Mouse (Mus musculus): ENCODE results near the gene Glis3.

Gene Glis3

GRCm38 (mm10) chr19:28381441-28381840 is 298.4 kb downstream of the Glis3 start:
- in situ Hi-C loops (cut with MboI; ENCODE audit: low pct_unique_long_range_greater_than_20kb in 1 of 2, low sequenced_read_pairs in 2 of 2, unreplicated experiment in 1 of 2) = no loop called here

- in situ Hi-C loops (cut with MboI; ENCODE audit: low pct_unique_long_range_greater_than_20kb in 1 of 2, low sequenced_read_pairs in 2 of 2, unreplicated experiment in 1 of 2) = no loop called here
Measured at GRCm38 (mm10) chr19:28380691-28381262, 299.1 kb downstream of the Glis3 start.

- in situ Hi-C loops (cut with MboI; ENCODE audit: low pct_unique_long_range_greater_than_20kb in 1 of 2, low sequenced_read_pairs in 2 of 2, unreplicated experiment in 1 of 2) = no loop called here
Measured at GRCm38 (mm10) chr19:28377788-28378295, 302.0 kb downstream of the Glis3 start.

GRCm38 (mm10) chr19:28376401-28376800 is 303.5 kb downstream of the Glis3 start:
- in situ Hi-C loops (cut with MboI; ENCODE audit: low pct_unique_long_range_greater_than_20kb in 1 of 2, low sequenced_read_pairs in 2 of 2, unreplicated experiment in 1 of 2) = no loop called here

- in situ Hi-C loops (cut with MboI; ENCODE audit: low pct_unique_long_range_greater_than_20kb in 1 of 2, low sequenced_read_pairs in 2 of 2, unreplicated experiment in 1 of 2) = no loop called here
Measured at GRCm38 (mm10) chr19:28375746-28376145, 304.1 kb downstream of the Glis3 start.

GRCm38 (mm10) chr19:28374524-28374923 is 305.4 kb downstream of the Glis3 start:
- in situ Hi-C loops (cut with MboI; ENCODE audit: low pct_unique_long_range_greater_than_20kb in 1 of 2, low sequenced_read_pairs in 2 of 2, unreplicated experiment in 1 of 2) = no loop called here

GRCm38 (mm10) chr19:28368215-28368614 is 311.7 kb downstream of the Glis3 start:
- in situ Hi-C loops (cut with MboI; ENCODE audit: low pct_unique_long_range_greater_than_20kb in 1 of 2, low sequenced_read_pairs in 2 of 2, unreplicated experiment in 1 of 2) = loop anchor here (10.0 kb wide), 2 partner anchors 193 to 203 kb away; no protein-coding TSS in a partner anchor

GRCm38 (mm10) chr19:28367274-28367673 is 312.6 kb downstream of the Glis3 start:
- in situ Hi-C loops (cut with MboI; ENCODE audit: low pct_unique_long_range_greater_than_20kb in 1 of 2, low sequenced_read_pairs in 2 of 2, unreplicated experiment in 1 of 2) = loop anchor here (10.0 kb wide), 2 partner anchors 192 to 202 kb away; no protein-coding TSS in a partner anchor

GRCm38 (mm10) chr19:28366766-28367165 is 313.1 kb downstream of the Glis3 start:
- in situ Hi-C loops (cut with MboI; ENCODE audit: low pct_unique_long_range_greater_than_20kb in 1 of 2, low sequenced_read_pairs in 2 of 2, unreplicated experiment in 1 of 2) = loop anchor here (10.0 kb wide), 2 partner anchors 192 to 202 kb away; no protein-coding TSS in a partner anchor

GRCm38 (mm10) chr19:28365897-28366296 is 314.0 kb downstream of the Glis3 start:
- in situ Hi-C loops (cut with MboI; ENCODE audit: low pct_unique_long_range_greater_than_20kb in 1 of 2, low sequenced_read_pairs in 2 of 2, unreplicated experiment in 1 of 2) = loop anchor here (10.0 kb wide), 2 partner anchors 191 to 201 kb away; no protein-coding TSS in a partner anchor

GRCm38 (mm10) chr19:28360884-28361283 is 319.0 kb downstream of the Glis3 start:
- in situ Hi-C loops (cut with MboI; ENCODE audit: low pct_unique_long_range_greater_than_20kb in 1 of 2, low sequenced_read_pairs in 2 of 2, unreplicated experiment in 1 of 2) = loop anchor here (10.0 kb wide), 2 partner anchors 186 to 196 kb away; no protein-coding TSS in a partner anchor

- in situ Hi-C loops (cut with MboI; ENCODE audit: low pct_unique_long_range_greater_than_20kb in 1 of 2, low sequenced_read_pairs in 2 of 2, unreplicated experiment in 1 of 2) = no loop called here
Measured at GRCm38 (mm10) chr19:28357595-28357994, 322.3 kb downstream of the Glis3 start.

- in situ Hi-C loops (cut with MboI; ENCODE audit: low pct_unique_long_range_greater_than_20kb in 1 of 2, low sequenced_read_pairs in 2 of 2, unreplicated experiment in 1 of 2) = no loop called here
Measured at GRCm38 (mm10) chr19:28351068-28352066, 328.5 kb downstream of the Glis3 start.

- in situ Hi-C loops (cut with MboI; ENCODE audit: low pct_unique_long_range_greater_than_20kb in 1 of 2, low sequenced_read_pairs in 2 of 2, unreplicated experiment in 1 of 2) = no loop called here
Measured at GRCm38 (mm10) chr19:28347080-28347825, 332.6 kb downstream of the Glis3 start.

- in situ Hi-C loops (cut with MboI; ENCODE audit: low pct_unique_long_range_greater_than_20kb in 1 of 2, low sequenced_read_pairs in 2 of 2, unreplicated experiment in 1 of 2) = no loop called here
Measured at GRCm38 (mm10) chr19:28343640-28344039, 336.2 kb downstream of the Glis3 start.

GRCm38 (mm10) chr19:28337574-28337973 is 342.3 kb downstream of the Glis3 start:
- in situ Hi-C loops (cut with MboI; ENCODE audit: low pct_unique_long_range_greater_than_20kb in 1 of 2, low sequenced_read_pairs in 2 of 2, unreplicated experiment in 1 of 2) = no loop called here

GRCm38 (mm10) chr19:28336651-28337510 is 343.0 kb downstream of the Glis3 start:
- in situ Hi-C loops (cut with MboI; ENCODE audit: low pct_unique_long_range_greater_than_20kb in 1 of 2, low sequenced_read_pairs in 2 of 2, unreplicated experiment in 1 of 2) = no loop called here

- in situ Hi-C loops (cut with MboI; ENCODE audit: low pct_unique_long_range_greater_than_20kb in 1 of 2, low sequenced_read_pairs in 2 of 2, unreplicated experiment in 1 of 2) = no loop called here
Measured at GRCm38 (mm10) chr19:28335890-28336289, 344.0 kb downstream of the Glis3 start.

Data from mouse embryonic stem cell (cell line).